Mouse (Mus musculus) hindbrain, embryonic 16.5 days (tissue): ENCODE results near the gene Igfn1. TPM values are rescaled to one million over a fixed set of nuclear protein-coding genes. Genes with fewer than 3 reads are reported as not detected.

Experiments
- ATAC-seq: fragments of 200-750 bp; cut with Nextera tagmentation; 2 replicates; pipeline ENCODE4 v1.8.0; 2017; ENCODE audit warnings: moderate TSS enrichment, moderate library complexity
- H3K27ac ChIP-seq: fragments of 300-500 bp; sonication (generic); 2 replicates; pipeline ENCODE4 v1.5.1; 2014; ENCODE audit warnings: low read depth, mild to moderate bottlenecking, control low read depth, low read length, moderate library complexity
- H3K27me3 ChIP-seq: fragments of 300-500 bp; sonication (generic); replicated peaks from 2 replicates; pipeline ENCODE4 v1.6.1; 2014; ENCODE audit warnings: low read length; ENCODE audit not compliant: control insufficient read depth, insufficient read depth
- H3K36me3 ChIP-seq: fragments of 300-500 bp; sonication (generic); 2 replicates; pipeline ENCODE4 v1.6.1; 2014; ENCODE audit warnings: mild to moderate bottlenecking, low read length, moderate library complexity, mixed read lengths; ENCODE audit not compliant: control insufficient read depth, insufficient read depth
- H3K4me1 ChIP-seq: fragments of 300-500 bp; sonication (generic); 2 replicates; pipeline ENCODE4 v1.6.1; 2014; ENCODE audit warnings: low read depth, low read length; ENCODE audit not compliant: control insufficient read depth, insufficient read depth
- H3K4me2 ChIP-seq: fragments of 300-500 bp; sonication (generic); 2 replicates; pipeline ENCODE4 v1.6.1; 2014; ENCODE audit warnings: mild to moderate bottlenecking, low read length, control low read depth, moderate library complexity
- H3K4me3 ChIP-seq: fragments of 300-500 bp; sonication (generic); 2 replicates; pipeline ENCODE4 v1.5.1; 2014; ENCODE audit warnings: mild to moderate bottlenecking, low read length, control low read depth, moderate library complexity
- H3K9ac ChIP-seq: fragments of 300-500 bp; sonication (generic); 2 replicates; pipeline ENCODE4 v1.6.1; 2014; ENCODE audit warnings: low read depth, mild to moderate bottlenecking, control low read depth, low read length, moderate library complexity
- H3K9me3 ChIP-seq: fragments of 300-500 bp; sonication (generic); 2 replicates; pipeline ENCODE4 v1.6.1; 2014; ENCODE audit warnings: mild to moderate bottlenecking, low read length, moderate library complexity; ENCODE audit not compliant: control insufficient read depth
- WGBS: fragments of 180-500 bp; shearing (Covaris S2); extraction: QIAGEN DNeasy Blood & Tissue Kit; methylation state at CpG from one replicate; pipeline ENCODE4 v1.1.7; 2014; 5-methylcytosine and 5-hydroxymethylcytosine counted together
- polyA plus RNA-seq: library from polyadenylated mRNA; unstranded; fragments of >200 nt; fragmentation: Nextera tagmentation; extraction: Ambion mirVana; gene quantifications from 2 replicates; pipeline ENCODE4 v1.2.1, GENCODE M21; 2015

Gene Igfn1
- polyA plus RNA-seq, 1 experiment from 2014 or later: not detected

DNA sequence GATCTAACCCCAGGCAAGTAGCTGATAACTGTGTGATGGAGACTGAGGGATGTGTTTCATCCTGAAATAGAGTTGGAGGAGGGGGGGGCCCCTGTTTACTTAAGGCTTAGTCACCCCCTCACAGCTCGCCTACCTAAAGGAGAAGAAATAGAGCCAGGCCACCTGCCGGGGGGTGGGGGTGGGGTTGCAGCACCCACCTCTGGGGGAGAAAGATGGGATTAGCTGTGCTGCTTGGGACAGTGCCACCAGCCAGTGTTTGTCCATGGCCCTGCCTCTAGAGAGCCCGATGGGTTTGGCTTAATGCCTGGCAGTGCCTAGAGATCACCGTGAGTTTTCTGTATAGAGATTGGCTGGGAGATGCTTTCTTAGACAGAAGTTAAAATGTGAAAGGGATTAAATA, 34.7 kb upstream of the Igfn1 start:
- peaks cover 8% of the 10 kb centered on the region for H3K4me1 ChIP-seq
- no peaks in the 10 kb centered on the region for H3K27me3 ChIP-seq
- no peaks in the 10 kb centered on the region for H3K9me3 ChIP-seq
- no peak overlapping the region for H3K27ac ChIP-seq
- no peaks in the 10 kb centered on the region for H3K36me3 ChIP-seq
- H3K4me3 ChIP-seq: no peak overlapping the region
- WGBS: 21% methylated on average over 4 of the region's 4 CpGs
- H3K9ac ChIP-seq: no peak overlapping the region
- H3K4me2 ChIP-seq: no peak overlapping the region
- ATAC-seq: no peak

DNA sequence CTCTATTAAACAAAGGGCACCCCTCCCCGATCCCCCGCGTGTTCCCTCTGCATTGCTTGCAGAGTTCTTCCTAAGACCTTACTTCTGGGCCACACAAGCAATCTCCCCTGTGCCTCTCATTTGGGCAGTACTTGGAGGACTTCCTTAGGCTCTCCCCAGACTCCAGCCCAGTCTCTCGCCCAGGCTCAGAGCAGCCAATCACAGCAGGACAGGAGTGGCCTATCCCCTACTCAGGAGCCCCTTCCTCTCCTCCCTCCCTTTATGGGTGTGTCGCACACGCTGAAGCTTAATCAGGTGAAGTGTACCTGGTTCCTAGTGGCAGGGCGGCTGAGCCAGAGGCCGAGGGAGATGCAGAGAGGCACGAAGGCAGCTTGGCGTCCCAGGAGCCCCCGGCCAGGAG, 34.3 kb upstream of the Igfn1 start:
- ATAC-seq: no peak
- 23% methylated on average over 11 of the region's 11 CpGs for WGBS
- H3K4me1 ChIP-seq: peaks cover 8% of the 10 kb centered on the region

DNA sequence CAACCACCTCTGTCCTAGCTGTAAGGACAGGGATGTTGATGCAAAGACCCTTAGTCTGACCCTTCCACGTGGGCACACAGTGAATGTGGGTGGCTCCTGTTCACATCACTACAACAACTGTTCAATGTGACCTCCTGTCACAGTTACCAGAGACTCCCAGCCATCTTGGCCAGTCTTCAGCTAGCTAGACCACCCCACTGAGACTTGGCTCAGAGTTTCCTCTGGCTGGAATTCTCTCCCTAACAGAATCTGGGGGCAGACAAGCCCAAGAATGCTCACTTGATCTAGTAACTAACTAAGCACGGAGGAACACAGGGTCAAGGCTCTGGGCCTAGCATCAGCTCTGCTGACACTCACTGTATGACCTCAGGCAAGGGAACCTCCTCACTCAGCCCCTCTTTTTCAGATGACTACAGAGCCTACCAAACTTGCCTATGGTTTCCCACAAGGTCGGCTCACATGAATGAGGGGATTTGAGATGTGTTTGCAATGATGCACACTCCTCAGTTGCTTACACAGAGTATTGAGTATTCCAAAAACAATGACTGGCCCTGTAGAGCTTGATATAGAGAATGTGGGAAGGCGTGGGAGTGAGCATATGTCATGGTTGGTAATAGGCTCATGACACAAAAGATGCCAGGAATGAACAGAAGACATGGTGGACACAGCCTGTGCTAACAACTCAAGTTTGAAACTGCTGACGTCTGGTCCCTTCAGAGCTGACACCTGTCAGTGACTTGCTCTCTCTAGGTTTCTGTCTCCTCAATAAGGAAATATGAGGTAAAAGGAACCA, 32.8 kb upstream of the Igfn1 start:
- peaks cover 8% of the 10 kb centered on the region for H3K4me1 ChIP-seq
- H3K27me3 ChIP-seq: no peaks in the 10 kb centered on the region
- H3K27ac ChIP-seq: no peak overlapping the region
- no peak overlapping the region for H3K4me2 ChIP-seq
- H3K36me3 ChIP-seq: peaks cover 4% of the 10 kb centered on the region
- H3K9ac ChIP-seq: no peak overlapping the region
- WGBS: 58% methylated on average over 5 of the region's 5 CpGs
- H3K4me3 ChIP-seq: no peak overlapping the region
- no peak; the same call in 1 of the 2 replicates for ATAC-seq
- no peaks in the 10 kb centered on the region for H3K9me3 ChIP-seq

More for the DNA sequence above, 34.3 kb upstream of the Igfn1 start:
- no peak overlapping the region for H3K4me3 ChIP-seq
- no peak overlapping the region for H3K4me2 ChIP-seq
- no peaks in the 10 kb centered on the region for H3K27me3 ChIP-seq
- H3K9me3 ChIP-seq: no peaks in the 10 kb centered on the region
- H3K9ac ChIP-seq: no peak overlapping the region
- no peak overlapping the region for H3K27ac ChIP-seq
- 0 out of 2 replicates have a peak, but pooled peaks cover 2% of the 10 kb centered on the region for H3K36me3 ChIP-seq

DNA sequence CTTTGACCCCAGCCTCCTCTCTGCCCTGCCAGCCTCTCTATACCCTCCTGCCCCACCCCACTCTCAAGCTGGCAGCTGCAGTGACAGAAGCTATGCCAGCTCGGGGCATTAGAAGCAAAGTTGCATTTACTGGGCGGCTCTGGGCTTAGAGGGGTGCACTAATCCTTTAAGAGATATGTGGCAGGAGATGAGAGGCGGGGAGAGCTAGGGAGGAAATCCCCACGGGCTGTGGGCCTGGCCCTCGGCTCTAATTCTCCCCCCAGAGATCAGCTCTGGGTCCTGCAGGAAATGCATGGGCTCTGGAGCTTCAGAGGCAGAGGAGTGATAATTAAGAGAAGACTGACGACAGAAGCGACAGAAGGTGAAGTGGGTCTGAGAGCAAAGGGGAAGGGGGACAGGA, 26.8 kb upstream of the Igfn1 start:
- Histone ChIP-seq H3K4me3 (no peak overlapping the region), H3K9ac (no peak overlapping the region), H3K36me3 (peaks cover 13% of the 10 kb centered on the region), H3K4me2 (no peak overlapping the region), H3K27ac (no peak overlapping the region), H3K27me3 (no peaks in the 10 kb centered on the region), H3K9me3 (no peaks in the 10 kb centered on the region), H3K4me1 (no peaks in the 10 kb centered on the region)
- no peak for ATAC-seq
- WGBS: 75% methylated on average over 7 of the region's 7 CpGs

DNA sequence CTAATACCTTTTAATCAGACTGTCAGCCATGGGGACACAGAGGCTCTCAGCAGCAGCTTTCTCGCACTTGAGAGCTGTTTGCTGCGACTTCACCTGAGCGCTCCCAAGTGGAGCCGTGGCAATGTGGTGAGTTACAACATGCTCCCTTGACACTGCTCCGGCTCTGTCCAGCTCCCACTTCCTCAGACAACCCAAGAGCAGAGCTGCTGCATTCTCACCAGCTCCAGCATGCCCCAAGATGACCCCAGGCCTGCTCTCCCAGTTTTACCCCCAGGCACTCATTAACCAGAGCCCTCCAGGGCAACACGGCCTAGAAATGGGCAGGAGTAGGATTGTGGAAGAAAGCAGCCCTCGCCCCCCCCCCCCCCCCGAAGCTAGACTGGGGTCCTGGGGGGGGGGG, 25.6 kb upstream of the Igfn1 start:
- ATAC-seq: no peak
- Histone ChIP-seq H3K9ac (no peak overlapping the region), H3K4me1 (no peaks in the 10 kb centered on the region), H3K4me2 (no peak overlapping the region), H3K9me3 (no peaks in the 10 kb centered on the region), H3K27me3 (no peaks in the 10 kb centered on the region), H3K4me3 (no peak overlapping the region), H3K36me3 (peaks cover 13% of the 10 kb centered on the region), H3K27ac (no peak overlapping the region)
- WGBS: 80% methylated on average over 6 of the region's 8 CpGs

DNA sequence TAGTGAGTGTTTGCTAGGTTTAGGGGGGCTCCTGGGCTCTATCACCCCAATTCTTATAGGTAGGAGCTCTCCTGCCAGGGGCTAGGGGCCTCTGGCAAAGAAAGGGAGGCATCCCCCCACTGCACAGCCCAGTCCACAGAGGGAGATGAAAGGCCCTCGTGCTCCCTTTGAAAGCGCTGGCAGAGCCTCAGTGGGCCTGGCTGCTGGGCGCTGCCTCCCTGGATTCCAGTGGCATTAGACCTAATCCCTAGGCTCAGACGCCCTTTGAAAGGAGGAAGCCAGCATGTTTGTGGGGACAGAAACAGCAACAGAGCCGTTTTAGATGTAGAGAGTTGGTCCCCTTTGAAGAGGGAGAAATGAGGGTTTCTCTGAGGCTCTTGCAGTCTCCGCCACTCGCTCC, 24.1 kb upstream of the Igfn1 start:
- Histone ChIP-seq H3K27ac (no peak overlapping the region), H3K9ac (no peak overlapping the region), H3K4me3 (no peak overlapping the region), H3K9me3 (no peaks in the 10 kb centered on the region), H3K36me3 (peaks cover 22% of the 10 kb centered on the region), H3K27me3 (no peaks in the 10 kb centered on the region), H3K4me2 (no peak overlapping the region), H3K4me1 (no peaks in the 10 kb centered on the region)
- 61% methylated on average over 7 of the region's 7 CpGs for WGBS
- ATAC-seq: no peak

DNA sequence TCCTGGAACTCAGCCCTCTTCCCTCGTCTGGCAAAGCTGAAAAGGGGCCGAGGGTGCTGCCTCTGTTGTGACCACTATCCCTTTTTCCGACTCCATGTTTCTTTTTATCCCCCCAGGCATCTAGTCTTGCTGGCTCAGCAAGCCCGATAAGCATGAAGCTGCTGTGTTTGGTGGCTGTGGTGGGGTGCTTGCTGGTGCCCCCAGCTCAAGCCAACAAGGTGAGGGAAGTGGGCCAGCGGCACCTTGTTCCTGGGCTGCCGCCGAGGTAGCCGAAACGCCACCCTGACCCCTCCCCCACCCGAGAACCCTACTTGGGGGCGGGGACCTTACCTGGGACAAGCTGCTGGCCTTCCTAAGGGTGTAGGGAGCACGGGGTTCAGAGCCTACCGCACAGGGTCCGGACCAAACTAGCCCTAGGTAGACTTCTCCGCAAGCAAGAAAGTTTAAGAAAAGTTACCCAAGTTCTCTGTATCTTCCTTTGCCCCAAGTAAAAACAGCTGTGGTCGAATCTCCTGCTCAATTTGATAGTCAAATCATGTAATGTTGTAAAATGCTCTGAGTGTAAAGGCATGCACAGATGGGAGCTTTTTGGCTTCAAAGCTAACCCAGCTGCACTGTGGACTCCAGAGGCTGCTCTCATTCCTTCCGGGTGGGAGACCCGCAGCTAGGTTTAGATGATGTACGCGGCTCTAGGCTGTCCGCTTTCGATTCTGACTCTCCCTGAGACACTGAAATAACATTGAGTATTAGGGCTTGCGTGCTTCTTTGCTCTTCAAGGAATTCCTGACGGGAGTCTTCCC, 12.4 kb upstream of the Igfn1 start:
- peak overlapping the region; percentile 91 for H3K4me2 ChIP-seq
- ATAC-seq: peak; percentile 22
- H3K9ac ChIP-seq: peak overlapping the region; percentile 86
- H3K9me3 ChIP-seq: no peaks in the 10 kb centered on the region
- peaks cover 3% of the 10 kb centered on the region; the same call in 1 of the 2 replicates for H3K36me3 ChIP-seq
- peak overlapping the region; percentile 58 for H3K27ac ChIP-seq
- no peaks in the 10 kb centered on the region for H3K27me3 ChIP-seq
- peak overlapping the region; percentile 63 for H3K4me3 ChIP-seq
- peaks cover 12% of the 10 kb centered on the region for H3K4me1 ChIP-seq
- 3% methylated on average over 24 of the region's 24 CpGs for WGBS

DNA sequence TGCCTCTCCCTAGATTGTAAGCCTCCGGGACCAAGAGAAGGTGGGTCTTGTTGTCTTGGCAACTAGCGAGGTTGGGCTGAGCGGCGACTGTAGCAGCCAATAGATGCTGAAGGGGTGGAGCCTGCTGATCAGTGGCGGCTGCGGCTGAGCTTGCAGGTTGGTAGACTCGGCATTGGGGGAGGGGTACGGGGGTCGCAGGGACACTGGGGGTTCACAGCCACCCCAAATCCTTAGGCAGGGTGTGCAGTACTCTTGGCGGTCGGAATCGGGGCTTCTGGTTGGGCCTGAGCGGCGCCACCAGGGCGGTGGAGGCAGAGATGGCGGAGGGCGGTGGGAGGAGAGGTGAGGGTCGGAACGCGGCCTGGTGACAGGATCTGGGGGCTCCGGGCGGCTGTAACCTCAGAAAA, 11.8 kb upstream of the Igfn1 start:
- Histone ChIP-seq H3K27ac (peak overlapping the region; percentile 58), H3K4me1 (peaks cover 12% of the 10 kb centered on the region), H3K9ac (peak overlapping the region; percentile 86), H3K27me3 (no peaks in the 10 kb centered on the region), H3K4me2 (peak overlapping the region; percentile 91), H3K4me3 (peak overlapping the region; percentile 63), H3K36me3 (peaks cover 3% of the 10 kb centered on the region; the same call in 1 of the 2 replicates), H3K9me3 (no peaks in the 10 kb centered on the region)
- peak; percentile 100 for ATAC-seq
- WGBS: under 1% methylated on average over 22 of the region's 22 CpGs

DNA sequence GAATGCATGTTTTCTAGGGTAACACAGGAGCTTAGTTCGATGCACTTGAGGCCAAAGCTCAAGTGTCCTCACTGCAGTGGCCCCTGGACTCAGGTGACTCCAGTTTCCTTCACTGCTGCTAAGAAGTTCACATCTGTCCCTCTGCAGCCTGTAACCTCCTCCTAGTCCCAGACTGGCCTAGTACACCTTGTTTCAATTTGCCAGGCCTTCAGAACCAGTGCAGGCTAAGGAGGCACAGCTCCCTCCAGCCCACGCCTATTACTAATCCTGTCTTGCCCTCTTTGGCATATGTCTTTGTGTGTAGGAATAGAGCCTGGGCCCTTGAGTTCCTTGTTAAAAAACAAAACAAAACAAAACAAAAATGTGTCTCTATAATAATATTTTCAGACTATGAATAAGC, 11.2 kb upstream of the Igfn1 start:
- no peak overlapping the region for H3K4me3 ChIP-seq
- peak overlapping the region; percentile 44; the same call in 1 of the 2 replicates for H3K27ac ChIP-seq
- H3K9me3 ChIP-seq: no peaks in the 10 kb centered on the region
- H3K36me3 ChIP-seq: peaks cover 3% of the 10 kb centered on the region; the same call in 1 of the 2 replicates
- ATAC-seq: no peak; the same call in 1 of the 2 replicates
- H3K4me1 ChIP-seq: peaks cover 12% of the 10 kb centered on the region
- WGBS: 84% methylated on average over 2 of the region's 2 CpGs
- no peaks in the 10 kb centered on the region for H3K27me3 ChIP-seq
- H3K4me2 ChIP-seq: peak overlapping the region; percentile 44
- H3K9ac ChIP-seq: no peak overlapping the region; the same call in 1 of the 2 replicates
